Mouse (Mus musculus) MEL (cell line): Measurements from ENCODE around the gene Il11. TPM values are rescaled to one million over a fixed set of nuclear protein-coding genes. Genes with fewer than 3 reads are reported as not detected.

Experiments used
- DNase-seq: peaks from one replicate; pipeline ENCODE4 v3.0.0; 2011; ENCODE audit warnings: low read depth, low spot score
- H3K27ac ChIP-seq: 2 replicates; pipeline ENCODE4 v1.5.1; 2012; ENCODE audit warnings: low read depth, mild to moderate bottlenecking, control low read depth, low read length, moderate library complexity; ENCODE audit not compliant: control insufficient read depth
- H3K27me3 ChIP-seq, 2 experiments: fragments of 150-350 bp in 1 of 2; sonication (generic) in 1 of 2; 2 replicates each; pipeline ENCODE4 v1.6.1; 2012; ENCODE audit warnings: low read length in 2 of 2, mild to moderate bottlenecking in 2 of 2, improper control_type of control experiment in 1 of 2, moderate library complexity in 1 of 2; ENCODE audit not compliant: insufficient read depth in 2 of 2, control insufficient read depth in 1 of 2
- H3K36me3 ChIP-seq, 2 experiments: 2 replicates each; pipeline ENCODE4 v1.6.1; 2012 to 2014; ENCODE audit warnings: low read length in 2 of 2, improper control_type of control experiment in 1 of 2, inconsistent platforms in 1 of 2, mild to moderate bottlenecking in 1 of 2; ENCODE audit not compliant: insufficient read depth in 2 of 2, control insufficient read depth in 1 of 2
- H3K4me1 ChIP-seq, 2 experiments: fragments of 150-350 bp in 1 of 2; sonication (generic) in 1 of 2; 2 replicates each; pipeline ENCODE4 v1.6.1; 2012; ENCODE audit warnings: low read length in 2 of 2, improper control_type of control experiment in 1 of 2, mild to moderate bottlenecking in 1 of 2; ENCODE audit not compliant: insufficient read depth in 2 of 2, control insufficient read depth in 1 of 2
- H3K4me3 ChIP-seq, 2 experiments: fragments of 150-350 bp in 1 of 2; sonication (generic) in 1 of 2; 2 replicates each; pipeline ENCODE4 v1.5.1; 2012; ENCODE audit warnings: low read depth in 2 of 2, low read length in 2 of 2, mild to moderate bottlenecking in 2 of 2, moderate library complexity in 2 of 2, control low read depth in 1 of 2, improper control_type of control experiment in 1 of 2; ENCODE audit not compliant: control insufficient read depth in 1 of 2, insufficient read depth in 1 of 2
- H3K79me2 ChIP-seq: 2 replicates; pipeline ENCODE4 v1.6.1; 2012; ENCODE audit warnings: mild to moderate bottlenecking, low read length, moderate library complexity; ENCODE audit not compliant: control insufficient read depth, poor library complexity, insufficient read depth
- H3K9ac ChIP-seq: 2 replicates; pipeline ENCODE4 v1.6.1; 2012; ENCODE audit warnings: low read depth, mild to moderate bottlenecking, control low read depth, low read length, moderate library complexity; ENCODE audit not compliant: control insufficient read depth, poor library complexity, severe bottlenecking
- H3K9me3 ChIP-seq: fragments of 150-350 bp; sonication (generic); replicated peaks from 2 replicates; pipeline ENCODE4 v1.6.1; 2012; ENCODE audit warnings: mild to moderate bottlenecking, low read length, improper control_type of control experiment, moderate library complexity; ENCODE audit not compliant: insufficient read depth
- CHD1 ChIP-seq: IDR thresholded peaks from 2 replicates; pipeline ENCODE4 v1.6.1; 2012; ENCODE audit warnings: low read depth, mild to moderate bottlenecking, inconsistent platforms, low read length, improper control_type of control experiment
- CHD2 ChIP-seq: IDR thresholded peaks from 2 replicates; pipeline ENCODE4 v1.6.1; 2011; ENCODE audit warnings: low read length, improper control_type of control experiment
- E2F4 ChIP-seq: IDR thresholded peaks from 2 replicates; pipeline ENCODE4 v1.6.1; 2011; ENCODE audit warnings: low read depth, low read length, improper control_type of control experiment, borderline replicate concordance
- ELF1 ChIP-seq: IDR thresholded peaks from 2 replicates; pipeline ENCODE4 v1.6.1; 2014; ENCODE audit warnings: low read depth, mild to moderate bottlenecking, inconsistent platforms, low read length, improper control_type of control experiment, moderate library complexity
- EP300 ChIP-seq, 2 experiments: IDR thresholded peaks; 2 replicates each; pipeline ENCODE4 v1.6.1; 2011; ENCODE audit warnings: improper control_type of control experiment in 2 of 2, low read length in 2 of 2, low read depth in 1 of 2, mild to moderate bottlenecking in 1 of 2
- GABPA ChIP-seq: IDR thresholded peaks from 2 replicates; pipeline ENCODE4 v1.6.1; 2012; ENCODE audit warnings: low read depth, mild to moderate bottlenecking, inconsistent platforms, low read length, improper control_type of control experiment, moderate library complexity
- GATA1 ChIP-seq: IDR thresholded peaks from 2 replicates; pipeline ENCODE4 v1.6.1; 2011; ENCODE audit warnings: low read depth, low read length, improper control_type of control experiment
- JUND ChIP-seq: IDR thresholded peaks from 2 replicates; pipeline ENCODE4 v1.6.1; 2011; ENCODE audit warnings: low read depth, mild to moderate bottlenecking, improper control_type of control experiment, low read length
- KAT2A ChIP-seq: conservative IDR thresholded peaks from 2 replicates; pipeline ENCODE4 v1.6.1; 2012; ENCODE audit warnings: low read depth, low read length, improper control_type of control experiment, inconsistent platforms
- MAFK ChIP-seq: IDR thresholded peaks from 2 replicates; pipeline ENCODE4 v1.6.1; 2011; ENCODE audit warnings: low read depth, mild to moderate bottlenecking, low read length, improper control_type of control experiment, borderline replicate concordance
- MAX ChIP-seq: IDR thresholded peaks from 2 replicates; pipeline ENCODE4 v1.6.1; 2011; ENCODE audit warnings: low read length, improper control_type of control experiment
- MAZ ChIP-seq: IDR thresholded peaks from 2 replicates; pipeline ENCODE4 v1.6.1; 2012; ENCODE audit warnings: low read depth, mild to moderate bottlenecking, inconsistent platforms, low read length, improper control_type of control experiment
- MYB ChIP-seq: IDR thresholded peaks from 2 replicates; pipeline ENCODE4 v1.6.1; 2011; ENCODE audit warnings: mild to moderate bottlenecking, low read depth, low read length, improper control_type of control experiment
- NELFE ChIP-seq: IDR thresholded peaks from 2 replicates; pipeline ENCODE4 v1.6.1; 2011; ENCODE audit warnings: low read depth, low read length, improper control_type of control experiment
- NRF1 ChIP-seq: IDR thresholded peaks from 2 replicates; pipeline ENCODE4 v1.6.1; 2014; ENCODE audit warnings: low read depth, mild to moderate bottlenecking, inconsistent platforms, low read length, improper control_type of control experiment, moderate library complexity; ENCODE audit not compliant: poor library complexity, insufficient read depth, severe bottlenecking
- POLR2AphosphoS2 ChIP-seq: IDR thresholded peaks from 2 replicates; pipeline ENCODE4 v1.6.1; 2011; ENCODE audit warnings: low read length, improper control_type of control experiment
- POLR2AphosphoS5 ChIP-seq: IDR thresholded peaks from 2 replicates; pipeline ENCODE4 v1.6.1; 2012; ENCODE audit warnings: low read depth, borderline replicate concordance, mild to moderate bottlenecking, inconsistent platforms, low read length, moderate library complexity, mixed read lengths
- RAD21 ChIP-seq: IDR thresholded peaks from 2 replicates; pipeline ENCODE4 v1.6.1; 2011; ENCODE audit warnings: mild to moderate bottlenecking, low read depth, low read length, improper control_type of control experiment
- RCOR1 ChIP-seq: IDR thresholded peaks from 2 replicates; pipeline ENCODE4 v1.6.1; 2012; ENCODE audit warnings: low read depth, mild to moderate bottlenecking, inconsistent platforms, low read length, improper control_type of control experiment
- TAL1 ChIP-seq: IDR thresholded peaks from 2 replicates; pipeline ENCODE4 v1.6.1; 2012; ENCODE audit warnings: mild to moderate bottlenecking, inconsistent platforms, low read length, moderate library complexity, mixed read lengths
- TBP ChIP-seq: IDR thresholded peaks from 2 replicates; pipeline ENCODE4 v1.8.0; 2011; ENCODE audit warnings: low read depth, low read length, improper control_type of control experiment
- TCF12 ChIP-seq: IDR thresholded peaks from 2 replicates; pipeline ENCODE4 v1.6.1; 2014; ENCODE audit warnings: low read depth, mild to moderate bottlenecking, inconsistent platforms, low read length, improper control_type of control experiment, moderate library complexity
- USF2 ChIP-seq, 2 experiments: IDR thresholded peaks; 2 replicates each; pipeline ENCODE4 v1.6.1; 2011 to 2012; ENCODE audit warnings: improper control_type of control experiment in 2 of 2, low read length in 2 of 2, borderline replicate concordance in 1 of 2, inconsistent platforms in 1 of 2, low read depth in 1 of 2, mild to moderate bottlenecking in 1 of 2; ENCODE audit not compliant: insufficient read depth in 1 of 2
- ZKSCAN1 ChIP-seq: IDR thresholded peaks from 2 replicates; pipeline ENCODE4 v1.6.1; 2012; ENCODE audit warnings: low read depth, mild to moderate bottlenecking, inconsistent platforms, low read length, improper control_type of control experiment, moderate library complexity
- ZNF384 ChIP-seq: IDR thresholded peaks from 2 replicates; pipeline ENCODE4 v1.6.1; 2012; ENCODE audit warnings: low read depth, mild to moderate bottlenecking, inconsistent platforms, low read length, improper control_type of control experiment
- polyA plus RNA-seq, 2 experiments: library from polyadenylated mRNA; stranded (reverse) in 1 of 2; unstranded in 1 of 2; fragments of >175 nt in 1 of 2; fragments of >200 nt in 1 of 2; gene quantifications; 2 replicates each; pipeline versions ENCODE4 v1.2.1 to v1.2.4; 2012; ENCODE audit warnings: low replicate concordance in 2 of 2, low read depth in 1 of 2; ENCODE audit not compliant: insufficient read length in 2 of 2, insufficient read depth in 1 of 2, missing spikeins in 1 of 2
- total RNA-seq: library from RNA; depleted of rRNA; stranded (reverse); fragments of 300-350 nt; gene quantifications from 2 replicates; pipeline ENCODE4 v1.2.3, GENCODE M21; 2012

Gene Il11
- total and polyA plus RNA-seq, 3 experiments = 0.07 to 0.12 TPM; not detected in 1

DNA sequence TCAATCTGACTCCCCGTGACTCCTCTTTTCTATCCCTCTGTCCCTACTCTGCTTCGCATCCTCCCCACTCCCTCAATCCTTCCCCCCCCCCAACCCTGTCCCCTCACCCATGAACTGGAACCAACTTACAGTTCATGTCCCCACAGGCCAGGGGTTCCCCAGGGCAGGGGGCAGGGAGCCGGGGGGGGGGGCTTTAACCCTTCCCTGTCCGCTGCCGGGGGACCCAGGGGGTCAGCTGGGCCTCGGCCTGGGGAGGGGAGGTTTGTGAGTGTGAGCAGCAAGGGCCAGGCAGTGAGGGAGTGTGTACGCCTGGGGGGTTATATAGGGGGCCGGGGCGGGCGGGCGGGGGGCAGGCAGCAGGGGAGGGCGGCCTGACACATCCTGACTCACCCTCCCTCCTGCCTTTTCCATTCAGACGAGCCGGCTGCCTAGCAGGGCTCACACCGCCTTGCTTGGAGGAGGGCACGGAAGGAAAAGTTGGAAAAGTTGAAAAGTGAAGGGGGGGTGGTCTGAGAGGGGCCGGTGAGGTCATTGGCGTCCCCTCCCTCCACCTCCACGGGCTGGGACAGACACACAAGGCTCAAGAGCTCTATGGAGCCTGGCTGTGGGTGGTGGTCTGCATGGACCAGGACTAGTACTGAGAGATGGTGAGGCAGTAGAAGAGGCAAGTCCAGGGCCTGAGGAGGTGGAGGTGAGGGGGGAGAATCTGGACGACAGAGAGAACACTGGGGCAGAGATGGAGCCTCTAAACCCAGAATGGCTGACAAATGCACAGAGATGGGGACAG is 4.6 kb downstream of the Il11 start:
- H3K9ac ChIP-seq = no peak overlapping the region
- DNase-seq = no peak
- no peaks in the 10 kb centered on the region for H3K79me2 ChIP-seq
- no peak overlapping the region for H3K27ac ChIP-seq
- H3K36me3 ChIP-seq = no peaks in the 10 kb centered on the region
- H3K27me3 ChIP-seq = peaks cover 5 to 14% of the 10 kb centered on the region in 2 experiments; a peak in 3 of 4 replicates
- peaks cover 0 to 12% of the 10 kb centered on the region in 2 experiments; a peak in 1 of 4 replicates for H3K4me1 ChIP-seq
- TF ChIP-seq ELF1 (no peak), CHD1 (no peak), POLR2AphosphoS5 (no peak), GABPA (no peak), E2F4 (no peak), POLR2AphosphoS2 (no peak), ZKSCAN1 (no peak), MAZ (no peak), KAT2A (no peak), NELFE (no peak), TBP (no peak), NRF1 (no peak), EP300 (IDR thresholded peaks at IDR 0.05; ENCODE audit: low read depth in 1 of 2, low read length in 2 of 2) (no peak), GATA1 (no peak), RCOR1 (no peak), RAD21 (no peak), MAFK (no peak), MAX (no peak)
- no peaks in the 10 kb centered on the region for H3K9me3 ChIP-seq
- H3K4me3 ChIP-seq = no peak overlapping the region

DNA sequence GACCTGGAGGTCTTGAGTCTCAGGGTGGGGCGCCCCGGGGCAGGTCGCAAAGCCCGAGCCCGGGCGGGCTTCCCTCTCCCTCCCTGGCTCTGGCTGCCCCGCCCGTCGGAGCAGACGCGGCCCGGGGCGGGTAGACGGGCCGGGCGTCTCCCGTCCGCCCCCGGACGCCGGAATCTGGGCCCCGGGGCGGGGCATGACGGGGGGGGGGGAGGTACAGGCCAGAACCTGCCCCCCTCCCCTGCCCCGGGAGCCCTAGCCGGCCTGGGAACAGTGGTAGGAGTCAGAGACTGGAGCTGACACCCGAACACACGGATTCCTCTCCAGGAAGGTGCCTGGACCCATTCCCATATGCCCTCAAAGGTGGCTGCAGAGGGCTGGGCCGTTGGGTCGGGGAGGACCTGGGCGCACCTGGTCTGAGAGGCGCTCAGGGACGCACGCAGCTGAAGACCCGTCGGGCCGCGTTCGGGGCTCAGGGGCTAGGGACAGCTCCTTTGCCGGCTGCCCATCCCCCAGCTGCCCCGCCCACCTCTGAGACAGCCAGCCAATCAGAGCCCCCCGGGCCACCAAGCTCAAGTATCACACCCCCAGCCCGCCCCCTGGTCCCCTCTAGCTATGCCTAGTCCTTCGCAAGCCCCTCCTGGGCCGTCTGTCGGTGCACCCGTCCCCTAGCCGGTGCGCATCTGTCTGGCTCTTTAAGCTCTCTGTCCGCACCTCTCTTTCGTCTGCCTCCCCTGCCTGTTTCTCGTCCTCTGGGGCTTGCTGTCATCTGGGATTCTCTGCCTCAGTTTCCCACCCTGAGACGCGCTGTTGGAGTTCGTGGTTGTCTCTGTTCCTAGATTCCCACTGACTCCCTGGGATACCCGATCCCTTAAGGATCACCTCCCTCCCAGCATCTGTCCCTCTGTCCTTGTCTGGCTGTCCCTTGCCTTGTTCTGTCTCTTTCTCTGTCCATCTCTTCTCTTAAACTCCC is 5.5 kb downstream of the Il11 start:
- H3K27me3 ChIP-seq = peaks cover 5 to 14% of the 10 kb centered on the region in 2 experiments; a peak in 3 of 4 replicates
- peak; percentile 49 for DNase-seq
- H3K9me3 ChIP-seq = no peaks in the 10 kb centered on the region
- H3K4me3 ChIP-seq = peak overlapping the region in 1 of 2 experiments; percentile 40; a peak in 1 of 4 replicates
- no peaks in the 10 kb centered on the region for H3K79me2 ChIP-seq
- no peak overlapping the region for H3K27ac ChIP-seq
- TF ChIP-seq ZKSCAN1 (no peak), USF2 (IDR thresholded peaks at IDR 0.05; ENCODE audit: borderline replicate concordance in 1 of 2, insufficient read depth in 1 of 2, low read depth in 1 of 2, low read length in 2 of 2) (no peak), GATA1 (no peak), NELFE (no peak), TAL1 (no peak), NRF1 (no peak), CHD2 (no peak), POLR2AphosphoS2 (no peak), ZNF384 (no peak), MAFK (no peak), MYB (no peak), TCF12 (no peak), JUND (no peak)
- H3K4me1 ChIP-seq = peaks cover 0 to 12% of the 10 kb centered on the region in 2 experiments; a peak in 1 of 4 replicates
- H3K9ac ChIP-seq = peak overlapping the region; percentile 39; the same call in 1 of the 2 replicates
- H3K36me3 ChIP-seq = no peaks in the 10 kb centered on the region
